Mouse (Mus musculus) left cerebral cortex, adult 2 months (tissue): ENCODE measurements around the gene Pkig. TPM values are rescaled to one million over a fixed set of nuclear protein-coding genes. Genes with fewer than 3 reads are reported as not detected.

Source experiments
- DNase-seq, 2 experiments: peaks; one replicate each; pipeline ENCODE4 v3.0.0; 2021 to 2022; ENCODE audit warnings: low spot score in 2 of 2, mixed read lengths in 1 of 2; ENCODE audit errors: extremely low spot score in 1 of 2
- H3K27ac ChIP-seq: fragments of 200-600 bp; 2 replicates; pipeline ENCODE4 v1.8.1; 2022
- H3K4me3 ChIP-seq: fragments of 200-600 bp; 2 replicates; pipeline ENCODE4 v1.8.1; 2022
- CTCF ChIP-seq: fragments of 200-600 bp; IDR thresholded peaks from 2 replicates; pipeline ENCODE4 v1.8.1; 2022; ENCODE audit warnings: antibody characterized with exemption, mild to moderate bottlenecking, moderate library complexity
- intact Hi-C: fragments of 180-260 bp; cut with DNase I; formaldehyde crosslinking; loops from one replicate; pipeline ENCODE4 v1.15.1; 2025
- total RNA-seq, 2 experiments: library from RNA; stranded (reverse); gene quantifications; 2 replicates each; pipeline ENCODE4 v1.2.3; 2021

Pkig gene
- total RNA-seq, 2 experiments from 2014 or later = 126 to 129 TPM

- H3K4me3 ChIP-seq = no peak overlapping the region
- intact Hi-C loops = no loop called here
- no peak for DNase-seq
- no peak for TF ChIP-seq CTCF
- H3K27ac ChIP-seq = no peak overlapping the region
Observed at GRCm38 (mm10) chr2:163744801-163745570, 86.8 kb downstream of the Pkig start.

DNA sequence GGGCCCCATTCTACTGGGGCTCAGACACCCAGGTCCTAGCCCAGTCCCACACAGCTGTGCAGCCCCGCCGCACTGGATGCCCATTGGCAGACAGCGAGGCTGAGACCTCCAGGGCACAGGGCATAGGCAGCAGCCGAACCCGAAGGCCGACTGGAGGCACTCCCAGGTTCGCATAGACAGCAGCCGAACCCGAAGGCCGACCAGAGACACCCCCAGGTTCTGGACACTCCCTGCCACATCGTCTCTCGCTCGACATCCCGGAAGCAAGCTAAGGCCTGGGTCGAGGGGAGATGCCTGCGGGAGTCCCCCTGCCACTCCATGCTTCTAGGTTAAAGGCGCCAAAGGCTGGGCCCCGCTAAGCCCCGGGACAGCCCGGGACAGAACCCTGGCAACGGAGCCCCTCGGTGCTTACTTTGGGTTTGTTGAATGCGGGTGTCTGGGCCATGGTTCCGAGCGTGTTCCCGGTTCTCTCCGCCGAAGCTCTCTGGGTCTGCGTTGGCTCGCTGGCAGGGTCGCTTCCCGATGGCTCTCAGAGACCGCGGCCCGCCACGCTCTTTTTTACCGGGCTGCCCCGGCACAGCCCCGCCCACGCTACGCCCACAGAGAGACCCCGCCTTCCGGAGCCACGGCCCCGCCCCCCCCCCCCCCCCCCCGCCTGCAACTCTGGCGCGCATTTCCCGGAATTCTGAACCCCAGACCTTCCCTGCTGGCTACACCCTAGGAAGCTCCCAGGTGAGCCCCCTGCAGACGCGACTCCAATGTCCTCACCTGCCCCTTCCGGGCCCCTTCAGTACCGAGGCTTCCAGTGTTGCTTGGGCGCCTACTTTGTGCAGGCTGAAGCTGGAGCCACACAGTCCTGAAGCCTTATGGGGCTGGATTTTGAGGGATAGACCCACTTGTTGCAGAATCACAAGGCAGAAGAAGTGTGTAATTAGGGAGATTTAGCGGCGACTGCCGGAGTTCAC lies 91.7 kb downstream of the Pkig start, which contains the start of gene Ada:
TSS of gene Ada (minus strand) at position 593 of the 965 bp plus-strand sequence.
- intact Hi-C loops = no loop called here
- no peak within 1 kb of the TSS for H3K27ac ChIP-seq
- peak within 1 kb of the TSS; percentile 49 for H3K4me3 ChIP-seq
- peak; percentile 22 to 46 for DNase-seq
- no peak for TF ChIP-seq CTCF

GRCm38 (mm10) chr2:163754228-163754627 lies 96.0 kb downstream of the Pkig start:
- H3K27ac ChIP-seq = no peak overlapping the region
- no peak for TF ChIP-seq CTCF
- intact Hi-C loops = no loop called here
- no peak for DNase-seq
- H3K4me3 ChIP-seq = no peak overlapping the region

DNA sequence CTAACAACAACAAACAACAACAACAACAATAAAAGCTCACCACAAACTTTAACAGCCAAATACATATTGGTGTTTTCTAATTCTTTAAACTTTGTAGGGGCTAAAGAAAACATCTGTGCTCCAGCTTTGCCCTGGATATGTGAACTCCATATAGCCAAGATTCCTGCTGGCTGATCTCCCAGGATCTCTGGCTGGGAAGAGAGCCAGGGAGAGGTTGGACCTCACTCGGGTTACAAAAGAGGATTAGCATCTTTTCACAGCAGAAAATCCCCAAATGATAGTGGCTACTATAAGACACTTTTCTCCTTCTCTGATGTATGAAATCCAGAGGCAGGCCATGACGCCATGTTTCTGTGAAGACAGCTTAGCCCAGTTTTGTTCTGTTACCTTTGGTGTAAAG lies 98.5 kb downstream of the Pkig start:
- DNase-seq = no peak
- TF ChIP-seq CTCF = no peak
- intact Hi-C loops = no loop called here
- no peak overlapping the region for H3K27ac ChIP-seq
- H3K4me3 ChIP-seq = no peak overlapping the region

DNA sequence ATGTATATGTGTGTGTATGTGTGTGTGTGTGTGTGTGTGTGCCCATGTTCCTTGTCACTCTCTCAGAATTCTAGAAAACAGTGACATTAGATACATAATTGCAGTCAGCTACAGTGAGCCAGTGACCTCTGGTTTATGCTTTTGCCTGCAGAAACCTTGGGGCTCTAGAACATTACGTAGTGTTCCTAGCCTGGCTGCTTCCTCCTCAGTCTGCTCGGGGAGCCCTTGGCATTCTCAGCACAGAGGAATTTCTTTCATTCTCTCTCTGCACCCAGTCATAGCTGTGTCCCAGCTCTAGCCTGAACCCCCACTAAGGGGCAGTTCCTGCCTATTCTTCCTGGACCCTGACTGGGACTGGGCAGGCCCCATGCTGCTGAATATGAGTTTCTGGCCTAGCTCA lies 100.0 kb downstream of the Pkig start:
- intact Hi-C loops = no loop called here
- TF ChIP-seq CTCF = no peak
- no peak overlapping the region for H3K4me3 ChIP-seq

DNA sequence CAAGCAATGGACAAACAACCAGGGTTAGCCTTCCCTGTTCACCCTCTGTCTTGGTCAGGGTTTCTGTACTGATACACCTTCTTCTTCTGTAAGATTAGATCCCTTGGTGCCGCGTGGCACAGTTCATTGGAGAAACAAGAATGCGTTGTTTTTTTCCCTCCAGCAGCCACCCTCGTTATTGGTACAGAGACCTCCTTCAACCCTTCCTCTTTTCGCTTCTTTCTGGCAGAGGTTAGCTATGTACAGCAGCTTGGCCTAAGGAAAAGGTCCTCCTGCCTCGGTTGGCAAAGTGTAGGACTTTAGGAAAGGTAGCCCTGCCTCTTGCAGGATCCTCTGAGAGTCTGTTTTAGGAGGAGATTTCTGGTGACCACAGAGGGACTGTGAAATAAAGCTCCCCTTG lies 102.4 kb downstream of the Pkig start:
- Histone ChIP-seq H3K27ac (no peak overlapping the region), H3K4me3 (no peak overlapping the region)
- DNase-seq = no peak
- no peak for TF ChIP-seq CTCF
- intact Hi-C loops = no loop called here

More for the DNA sequence above, 100.0 kb downstream of the Pkig start:
- DNase-seq = no peak
- no peak overlapping the region for H3K27ac ChIP-seq

GRCm38 (mm10) chr2:163761402-163761801 lies 103.2 kb downstream of the Pkig start:
- no peak for DNase-seq
- Histone ChIP-seq H3K27ac (no peak overlapping the region), H3K4me3 (no peak overlapping the region)
- intact Hi-C loops = no loop called here
- TF ChIP-seq CTCF = no peak

DNA sequence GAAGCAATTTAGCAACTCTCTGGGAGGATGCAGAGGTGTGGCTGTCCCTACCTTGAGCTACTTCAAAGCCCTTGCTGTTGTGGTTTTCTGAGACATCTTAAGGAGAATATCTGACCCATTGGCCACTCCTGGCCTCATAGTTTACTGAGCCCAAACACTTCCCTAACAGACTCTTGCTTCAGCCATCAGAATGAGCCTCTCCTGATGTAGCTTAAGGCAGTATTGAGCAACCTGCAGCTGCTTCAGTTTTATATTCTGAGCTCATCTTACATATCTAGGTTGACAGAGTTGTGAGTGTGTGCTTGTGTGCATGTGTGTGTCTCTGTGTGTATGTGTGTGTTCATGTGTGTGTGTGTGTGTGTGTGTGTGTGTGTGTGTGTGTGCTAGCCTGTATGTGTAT lies 108.1 kb downstream of the Pkig start:
- Histone ChIP-seq H3K4me3 (no peak overlapping the region), H3K27ac (no peak overlapping the region)
- no peak for TF ChIP-seq CTCF
- intact Hi-C loops = no loop called here
- no peak for DNase-seq

DNA sequence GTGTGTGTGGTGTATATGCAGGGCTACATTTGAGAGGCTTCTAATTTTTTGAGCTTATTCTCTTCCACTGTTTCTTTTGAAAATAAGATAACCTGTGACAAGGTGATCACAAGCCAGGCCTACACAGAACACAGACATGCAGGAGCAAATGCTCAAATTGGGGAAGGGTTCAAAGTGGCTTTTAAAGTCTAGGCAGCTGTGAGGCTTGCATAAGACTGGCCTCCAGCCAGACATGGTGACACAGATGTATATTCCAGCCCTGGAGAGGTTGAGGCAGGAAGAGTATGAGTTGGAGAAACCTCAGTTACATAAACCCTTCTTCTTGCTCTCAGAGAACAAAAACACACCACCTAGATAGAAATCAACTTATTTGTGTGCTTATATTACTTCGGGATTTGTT lies 108.7 kb downstream of the Pkig start:
- no peak overlapping the region for H3K4me3 ChIP-seq
- no peak for TF ChIP-seq CTCF
- intact Hi-C loops = no loop called here

DNA sequence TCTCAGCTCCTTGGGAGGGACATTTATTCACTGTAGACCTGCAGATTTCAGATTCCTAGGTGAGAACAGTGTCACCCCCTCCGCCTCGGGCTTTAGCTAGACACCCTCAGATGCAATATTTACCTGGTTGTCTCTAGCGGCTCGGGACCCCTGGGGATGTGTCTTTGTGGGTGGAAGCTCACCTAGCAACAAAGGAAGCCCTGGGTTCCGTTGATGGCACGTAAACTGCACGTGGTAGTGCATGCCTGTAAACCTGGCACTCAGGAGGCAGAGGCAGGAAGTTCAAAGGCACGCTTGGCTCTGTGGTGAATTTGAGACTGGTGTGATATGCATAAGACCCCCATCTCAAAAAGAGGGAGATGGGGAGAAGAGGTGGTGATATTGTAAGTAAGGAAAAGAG lies 112.5 kb downstream of the Pkig start:
- DNase-seq = no peak
- intact Hi-C loops = no loop called here
- H3K27ac ChIP-seq = no peak overlapping the region
- H3K4me3 ChIP-seq = no peak overlapping the region
- no peak for TF ChIP-seq CTCF

More for the DNA sequence above, 108.7 kb downstream of the Pkig start:
- no peak overlapping the region for H3K27ac ChIP-seq
- no peak for DNase-seq

Other genes starting within 250 kb of the Pkig start
- 10 to 100 TPM; 20.7 to 23.8 TPM for gene Oser1, start 233.7 kb upstream of the Pkig start, total RNA-seq
- gene Gdap1l1, start 219.9 kb upstream of the Pkig start, total RNA-seq = 10 to 100 TPM; 67.7 to 70.7 TPM
- 10 to 100 TPM; 19.2 to 20.2 TPM for gene Fitm2, start 185.8 kb upstream of the Pkig start, total RNA-seq
- gene R3hdml, start 166.1 kb upstream of the Pkig start, total RNA-seq = not detected
- gene Hnf4a, start 151.6 kb upstream of the Pkig start, total RNA-seq = not detected
- gene Ttpal, start 56.1 kb upstream of the Pkig start, total RNA-seq = 10 to 100 TPM; 69.9 to 81.2 TPM
- 100 to 1,000 TPM; 213 to 234 TPM for gene Serinc3, start 13.3 kb upstream of the Pkig start, total RNA-seq
- gene Ada, start 91.9 kb downstream of the Pkig start, total RNA-seq = under 1 TPM; 0.79 to 0.93 TPM
- under 1 TPM; 0.19 to 0.38 TPM for gene Ccn5, start 162.5 kb downstream of the Pkig start, total RNA-seq
- under 1 TPM in 1 of 2 experiments, not detected in 1; 0.28 TPM for gene Kcnk15, start 195.3 kb downstream of the Pkig start, total RNA-seq